Mouse (Mus musculus) lung, postnatal 0 days (tissue): ENCODE measurements at regions not wholly inside any gene's neighbourhood (a gene's known extent, or its start where the extent isn't known, plus 50 kb on each side); places are given as distances from the start of the nearest gene placed in this dataset.
A peak's percentile ranks its signal among the peaks of the same experiment; 100 is the strongest.

ENCODE experiments used
- ATAC-seq: fragments of 200-750 bp; cut with Nextera tagmentation; 2 replicates; pipeline ENCODE4 v1.8.0; 2017; ENCODE audit warnings: moderate library complexity
- DNase-seq: peaks from one replicate; pipeline ENCODE4 v3.0.0-alpha.2; 2016; ENCODE audit warnings: low spot score
- H3K27ac ChIP-seq: fragments of 300-500 bp; sonication (generic); 2 replicates; pipeline ENCODE4 v1.5.1; 2014; ENCODE audit warnings: antibody characterized with exemption, mild to moderate bottlenecking, low read length, mixed read lengths
- H3K27me3 ChIP-seq: fragments of 300-500 bp; sonication (generic); replicated peaks from 2 replicates; pipeline ENCODE4 v1.6.1; 2014; ENCODE audit warnings: low read length, mixed read lengths; ENCODE audit not compliant: insufficient read depth
- H3K36me3 ChIP-seq: fragments of 300-500 bp; sonication (generic); 2 replicates; pipeline ENCODE4 v1.6.1; 2014; ENCODE audit warnings: low read length, mixed read lengths; ENCODE audit not compliant: insufficient read depth
- H3K4me1 ChIP-seq: fragments of 300-500 bp; sonication (generic); 2 replicates; pipeline ENCODE4 v1.6.1; 2014; ENCODE audit warnings: antibody characterized with exemption, low read depth, low read length, mixed read lengths; ENCODE audit not compliant: insufficient read depth
- H3K4me2 ChIP-seq: fragments of 300-500 bp; sonication (generic); replicated peaks from 2 replicates; pipeline ENCODE4 v1.6.1; 2014; ENCODE audit warnings: low read depth, mild to moderate bottlenecking, low read length, moderate library complexity, mixed read lengths
- H3K4me3 ChIP-seq: fragments of 300-500 bp; sonication (generic); 2 replicates; pipeline ENCODE4 v1.5.1; 2014; ENCODE audit warnings: low read depth, low read length
- H3K9ac ChIP-seq: fragments of 300-500 bp; sonication (generic); replicated peaks from 2 replicates; pipeline ENCODE4 v1.6.1; 2014; ENCODE audit warnings: low read depth, mild to moderate bottlenecking
- H3K9me3 ChIP-seq: fragments of 300-500 bp; sonication (generic); 2 replicates; pipeline ENCODE4 v1.6.1; 2016; ENCODE audit warnings: low read length, mixed read lengths
- CTCF ChIP-seq: IDR thresholded peaks from 2 replicates; pipeline ENCODE4 v1.5.1; 2016; ENCODE audit warnings: antibody characterized with exemption, mild to moderate bottlenecking
- EP300 ChIP-seq: IDR thresholded peaks from 2 replicates; pipeline ENCODE4 v1.6.1; 2016; ENCODE audit warnings: antibody characterized with exemption, mild to moderate bottlenecking, control low read depth
- WGBS: fragments of 180-500 bp; shearing (Covaris S2); extraction: QIAGEN DNeasy Blood & Tissue Kit; methylation state at CpG from one replicate; pipeline ENCODE4 v1.1.7; 2014; 5-methylcytosine and 5-hydroxymethylcytosine counted together

DNA sequence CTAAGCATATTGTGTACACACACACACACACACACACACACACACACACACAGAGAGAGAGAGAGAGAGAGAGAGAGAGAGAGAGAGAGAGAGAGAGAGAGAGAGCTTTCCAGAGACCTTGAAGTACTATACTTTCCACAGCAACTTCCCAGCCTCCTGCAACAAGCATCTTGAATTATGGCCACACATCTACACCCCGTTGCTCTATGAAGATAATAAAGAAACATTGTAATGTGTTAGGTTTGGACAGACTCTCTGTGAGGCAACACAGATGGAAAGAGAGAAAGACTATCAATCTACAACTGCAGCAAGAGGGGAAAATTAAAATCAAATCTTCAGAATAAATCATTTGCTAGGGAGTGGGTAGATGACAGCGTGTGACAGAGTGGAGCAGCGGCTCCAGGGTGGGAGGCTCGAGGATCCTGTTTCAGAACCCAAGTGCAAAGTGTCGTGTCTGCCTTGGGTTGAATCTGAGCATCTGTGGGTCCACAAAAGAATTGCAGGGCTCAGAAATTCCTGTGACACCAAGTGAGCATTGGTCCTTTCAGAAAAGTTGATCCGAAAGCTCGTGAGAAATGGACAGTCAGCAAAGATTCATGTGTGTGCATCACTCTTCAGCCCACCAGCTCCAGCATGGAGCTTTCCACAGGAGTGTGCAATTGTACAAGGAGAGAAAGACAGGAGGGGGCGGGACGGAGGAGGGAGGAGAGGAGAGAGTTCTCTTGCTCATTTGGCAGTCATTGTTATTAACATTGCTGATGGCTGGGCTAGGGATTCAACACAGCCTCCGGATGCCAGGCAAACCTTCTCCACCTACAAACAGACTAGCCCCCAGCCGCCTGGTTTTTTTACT lies 203.6 kb upstream of the Gimd1 start:
- DNase-seq (no peak), ATAC-seq (no peak)
- no peak for TF ChIP-seq CTCF
- TF ChIP-seq EP300: no peak
- Histone ChIP-seq H3K27me3 (no peaks in the 10 kb centered on the region), H3K4me2 (no peak overlapping the region), H3K27ac (no peak overlapping the region), H3K4me1 (no peaks in the 10 kb centered on the region), H3K4me3 (no peak overlapping the region), H3K9me3 (no peaks in the 10 kb centered on the region), H3K9ac (no peak overlapping the region), H3K36me3 (no peaks in the 10 kb centered on the region)
- 44% methylated on average over 11 of the region's 11 CpGs for WGBS

GRCm38 (mm10) chr3:132427244-132427643 lies 202.4 kb upstream of the Gimd1 start:
- Histone ChIP-seq H3K4me1 (no peaks in the 10 kb centered on the region), H3K4me2 (no peak overlapping the region), H3K4me3 (no peak overlapping the region), H3K27me3 (no peaks in the 10 kb centered on the region), H3K9ac (no peak overlapping the region), H3K9me3 (no peaks in the 10 kb centered on the region), H3K27ac (no peak overlapping the region), H3K36me3 (no peaks in the 10 kb centered on the region)
- TF ChIP-seq CTCF (no peak), EP300 (no peak)
- DNase-seq: no peak
- WGBS: 50% methylated on average over 9 of the region's 9 CpGs
- no peak for ATAC-seq

DNA sequence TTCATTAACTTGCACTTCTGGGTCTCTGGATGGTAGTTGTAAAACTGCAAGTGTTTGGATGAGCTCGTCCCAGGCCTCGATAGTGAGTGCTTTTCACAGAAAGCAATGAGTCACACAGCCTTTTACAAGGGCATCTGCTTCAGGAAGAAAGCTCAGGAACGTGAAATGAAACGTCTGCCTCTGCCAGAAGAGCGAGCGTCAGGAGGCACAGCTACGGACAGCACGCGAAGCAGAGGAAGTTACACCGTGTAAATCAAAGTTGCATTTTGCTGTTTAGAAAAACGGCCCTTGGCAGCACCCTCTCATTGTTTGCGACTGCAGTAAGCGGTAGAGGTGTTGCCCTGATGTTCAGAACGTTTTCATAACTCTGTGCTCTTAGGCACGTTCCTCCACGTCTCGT lies 201.5 kb upstream of the Gimd1 start:
- no peak overlapping the region for H3K4me3 ChIP-seq
- WGBS: 38% methylated on average over 17 of the region's 17 CpGs
- no peaks in the 10 kb centered on the region for H3K9me3 ChIP-seq
- no peak overlapping the region for H3K27ac ChIP-seq
- DNase-seq (peak; percentile 22), ATAC-seq (peak; percentile 26; the same call in 1 of the 2 replicates)
- H3K27me3 ChIP-seq: no peaks in the 10 kb centered on the region
- H3K9ac ChIP-seq: no peak overlapping the region
- H3K36me3 ChIP-seq: no peaks in the 10 kb centered on the region
- peak overlapping the region; percentile 12; the same call in 1 of the 2 replicates for H3K4me2 ChIP-seq
- TF ChIP-seq CTCF: no peak
- no peak for TF ChIP-seq EP300
- H3K4me1 ChIP-seq: no peaks in the 10 kb centered on the region

GRCm38 (mm10) chr3:132431805-132432204 lies 197.8 kb upstream of the Gimd1 start:
- H3K4me1 ChIP-seq: no peaks in the 10 kb centered on the region

GRCm38 (mm10) chr3:132441226-132441625 lies 188.4 kb upstream of the Gimd1 start:
- no peaks in the 10 kb centered on the region for H3K27me3 ChIP-seq
- no peaks in the 10 kb centered on the region for H3K9me3 ChIP-seq
- H3K27ac ChIP-seq: no peak overlapping the region
- 78% methylated on average over 6 of the region's 6 CpGs for WGBS
- no peaks in the 10 kb centered on the region for H3K36me3 ChIP-seq
- no peak for DNase-seq
- ATAC-seq: no peak
- H3K4me1 ChIP-seq: no peaks in the 10 kb centered on the region
- H3K4me3 ChIP-seq: no peak overlapping the region
- H3K4me2 ChIP-seq: no peak overlapping the region
- H3K9ac ChIP-seq: no peak overlapping the region
- TF ChIP-seq CTCF: no peak
- no peak for TF ChIP-seq EP300

More at GRCm38 (mm10) chr3:132431805-132432204, 197.8 kb upstream of the Gimd1 start:
- Histone ChIP-seq H3K36me3 (no peaks in the 10 kb centered on the region), H3K9ac (no peak overlapping the region), H3K27me3 (no peaks in the 10 kb centered on the region), H3K4me3 (no peak overlapping the region), H3K4me2 (no peak overlapping the region), H3K27ac (no peak overlapping the region), H3K9me3 (no peaks in the 10 kb centered on the region)
- no peak for ATAC-seq
- no peak for TF ChIP-seq CTCF
- TF ChIP-seq EP300: no peak
- DNase-seq: no peak

- no peak for DNase-seq
- Histone ChIP-seq H3K27me3 (no peaks in the 10 kb centered on the region), H3K36me3 (no peaks in the 10 kb centered on the region), H3K4me2 (no peak overlapping the region), H3K4me1 (no peaks in the 10 kb centered on the region), H3K9me3 (no peaks in the 10 kb centered on the region), H3K9ac (no peak overlapping the region), H3K4me3 (no peak overlapping the region), H3K27ac (no peak overlapping the region)
- WGBS: 16% methylated on average over 4 of the region's 4 CpGs
- no peak for ATAC-seq
- TF ChIP-seq EP300 (no peak), CTCF (no peak)
Measured at GRCm38 (mm10) chr3:132453927-132454326, 175.7 kb upstream of the Gimd1 start.
